Mouse (Mus musculus) myocyte (in vitro differentiated cells): ENCODE measurements at regions not wholly inside any gene's neighbourhood (a gene's known extent, or its start where the extent isn't known, plus 50 kb on each side); places are given as distances from the start of the nearest gene placed in this dataset.

Source experiments
- CEBPB ChIP-seq: IDR thresholded peaks from 2 replicates; pipeline ENCODE4 v1.6.1; 2011; ENCODE audit warnings: mild to moderate bottlenecking, moderate library complexity; ENCODE audit not compliant: poor library complexity, insufficient read depth, severe bottlenecking
- E2F4 ChIP-seq: IDR thresholded peaks from one replicate; pipeline ENCODE4 v1.6.1; 2011; ENCODE audit warnings: mild to moderate bottlenecking, control low read depth, moderate library complexity; ENCODE audit not compliant: insufficient read depth
- MAX ChIP-seq: IDR thresholded peaks from one replicate; pipeline ENCODE4 v1.6.1; 2011; ENCODE audit warnings: low read depth, mild to moderate bottlenecking, control low read depth
- MYOG ChIP-seq, 3 experiments: IDR thresholded peaks; one replicate each; pipeline ENCODE4 v1.6.1; 2011; ENCODE audit warnings: control low read depth in 2 of 3, low read depth in 2 of 3, mild to moderate bottlenecking in 2 of 3; ENCODE audit not compliant: insufficient read length in 2 of 3, control insufficient read depth in 1 of 3, insufficient read depth in 1 of 3
- POLR2A ChIP-seq: IDR thresholded peaks from one replicate; pipeline ENCODE4 v1.6.1; 2011; ENCODE audit warnings: low read depth, mild to moderate bottlenecking, control low read depth, moderate library complexity; ENCODE audit not compliant: insufficient read length
- POLR2AphosphoS2 ChIP-seq: IDR thresholded peaks from one replicate; pipeline ENCODE4 v1.6.1; 2011; ENCODE audit warnings: low read depth, control low read depth; ENCODE audit not compliant: insufficient read length
- SRF ChIP-seq: IDR thresholded peaks from one replicate; pipeline ENCODE4 v1.6.1; 2011; ENCODE audit warnings: low read depth; ENCODE audit not compliant: control insufficient read depth, insufficient read length
- TCF12 ChIP-seq: IDR thresholded peaks from one replicate; pipeline ENCODE4 v1.6.1; 2011; ENCODE audit warnings: mild to moderate bottlenecking, control low read depth; ENCODE audit not compliant: poor library complexity, insufficient read depth, severe bottlenecking
- TCF3 ChIP-seq: IDR thresholded peaks from one replicate; pipeline ENCODE4 v1.6.1; 2011; ENCODE audit warnings: low read depth, control low read depth; ENCODE audit not compliant: insufficient read length
- USF1 ChIP-seq: IDR thresholded peaks from one replicate; pipeline ENCODE4 v1.6.1; 2011; ENCODE audit warnings: low read depth, mild to moderate bottlenecking, control low read depth, moderate library complexity

DNA sequence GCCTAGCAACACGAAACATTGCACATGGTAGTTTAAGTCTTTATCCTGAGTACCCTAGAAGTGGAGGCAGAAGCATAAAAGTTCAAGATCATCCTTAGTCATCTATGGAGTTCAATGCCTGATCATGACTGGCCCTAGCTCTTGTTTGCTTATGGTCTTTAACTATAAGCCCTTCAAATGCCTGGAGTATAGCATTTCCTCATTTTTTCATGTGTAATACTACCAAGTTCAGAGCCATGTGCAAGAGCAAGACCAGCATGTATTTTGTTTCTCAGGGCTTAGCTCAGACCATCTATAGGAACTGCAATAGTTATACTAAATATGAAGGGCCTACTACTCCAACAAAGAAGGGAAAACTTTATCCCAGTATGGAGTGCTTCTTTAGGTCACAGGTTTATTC is 122.4 kb upstream of the Abcb5 start:
- TF ChIP-seq MAX = no peak
- TF ChIP-seq POLR2A = no peak
- no peak for TF ChIP-seq E2F4
- no peak for TF ChIP-seq MYOG (IDR thresholded peaks at IDR 0.05; ENCODE audit: control insufficient read depth in 1 of 3, insufficient read depth in 1 of 3, insufficient read length in 2 of 3, low read depth in 2 of 3)
- no peak for TF ChIP-seq CEBPB
- TF ChIP-seq USF1 = no peak
- TF ChIP-seq POLR2AphosphoS2 = no peak
- TF ChIP-seq TCF12 = no peak
- TF ChIP-seq TCF3 = no peak
- TF ChIP-seq SRF = no peak
